Mouse (Mus musculus) midbrain, embryonic 14.5 days (tissue): ENCODE results near the gene Inmt. TPM values are rescaled to one million over a fixed set of nuclear protein-coding genes. Genes with fewer than 3 reads are reported as not detected.

ENCODE experiments used
- ATAC-seq: fragments of 200-750 bp; cut with Nextera tagmentation; 2 replicates; pipeline ENCODE4 v1.8.0; 2017; ENCODE audit warnings: moderate number of reproducible peaks, moderate library complexity; ENCODE audit not compliant: low FRiP score, low TSS enrichment
- DNase-seq: peaks from one replicate; pipeline ENCODE4 v3.0.0-alpha.2; 2015
- H3K27ac ChIP-seq: fragments of 300-500 bp; sonication (generic); replicated peaks from 2 replicates; pipeline ENCODE4 v1.5.1; 2014; ENCODE audit warnings: mild to moderate bottlenecking, low read depth, low read length, moderate library complexity
- H3K27me3 ChIP-seq: fragments of 300-500 bp; sonication (generic); 2 replicates; pipeline ENCODE4 v1.6.1; 2014; ENCODE audit warnings: low read length, control low read depth, mixed read lengths; ENCODE audit not compliant: control insufficient read depth, insufficient read depth
- H3K36me3 ChIP-seq: fragments of 300-500 bp; sonication (generic); 2 replicates; pipeline ENCODE4 v1.6.1; 2014; ENCODE audit warnings: low read length, control low read depth; ENCODE audit not compliant: control insufficient read depth, insufficient read depth
- H3K4me1 ChIP-seq: fragments of 300-500 bp; sonication (generic); 2 replicates; pipeline ENCODE4 v1.6.1; 2014; ENCODE audit warnings: mild to moderate bottlenecking, antibody characterized with exemption, low read length, control low read depth; ENCODE audit not compliant: control insufficient read depth, insufficient read depth
- H3K4me2 ChIP-seq: fragments of 300-500 bp; sonication (generic); 2 replicates; pipeline ENCODE4 v1.6.1; 2014; ENCODE audit warnings: mild to moderate bottlenecking, low read length, moderate library complexity
- H3K4me3 ChIP-seq: fragments of 300-500 bp; sonication (generic); replicated peaks from 2 replicates; pipeline ENCODE4 v1.5.1; 2014; ENCODE audit warnings: low read depth, low read length
- H3K9ac ChIP-seq: fragments of 300-500 bp; sonication (generic); replicated peaks from 2 replicates; pipeline ENCODE4 v1.6.1; 2014; ENCODE audit warnings: mild to moderate bottlenecking, low read length, moderate library complexity
- H3K9me3 ChIP-seq: fragments of 300-500 bp; sonication (generic); 2 replicates; pipeline ENCODE4 v1.6.1; 2016; ENCODE audit warnings: low read length, control low read depth, mixed read lengths; ENCODE audit not compliant: control insufficient read depth
- WGBS: fragments of 180-500 bp; shearing (Covaris S2); extraction: QIAGEN DNeasy Blood & Tissue Kit; methylation state at CpG from one replicate; pipeline ENCODE4 v1.1.7; 2014; 5-methylcytosine and 5-hydroxymethylcytosine counted together
- polyA plus RNA-seq: library from polyadenylated mRNA; unstranded; fragments of >200 nt; fragmentation: Nextera tagmentation; extraction: Ambion mirVana; gene quantifications from 2 replicates; pipeline ENCODE4 v1.2.1, GENCODE M21; 2014

The Inmt gene
- polyA plus RNA-seq, 1 experiment from 2014 or later, result not detected

DNA sequence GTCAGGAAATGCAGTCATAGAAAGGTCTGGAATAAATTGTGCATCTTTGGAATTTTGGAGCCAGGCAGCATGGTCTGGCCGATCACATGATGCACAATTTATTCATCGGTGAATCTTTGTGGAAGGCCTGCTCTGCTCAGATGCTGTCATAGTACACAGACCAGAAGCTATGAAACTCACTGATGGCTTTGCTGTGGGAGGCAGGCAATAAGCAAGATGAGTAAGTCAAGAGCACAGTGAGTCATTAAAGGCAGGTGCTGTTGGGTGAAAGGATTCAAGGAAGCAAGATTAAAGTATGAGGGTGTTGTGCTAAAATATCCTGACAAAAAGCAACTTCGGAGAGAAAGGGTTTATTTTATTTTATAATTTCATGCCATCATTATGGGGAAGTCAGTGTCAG, 22.6 kb downstream of the Inmt start:
- Histone ChIP-seq H3K36me3 (no peaks in the 10 kb centered on the region), H3K4me3 (no peak overlapping the region), H3K9ac (no peak overlapping the region), H3K27ac (no peak overlapping the region), H3K4me2 (no peak overlapping the region), H3K27me3 (no peaks in the 10 kb centered on the region), H3K4me1 (no peaks in the 10 kb centered on the region), H3K9me3 (no peaks in the 10 kb centered on the region)
- no peak for ATAC-seq
- no peak for DNase-seq
- WGBS, result 95% methylated on average over 3 of the region's 3 CpGs

DNA sequence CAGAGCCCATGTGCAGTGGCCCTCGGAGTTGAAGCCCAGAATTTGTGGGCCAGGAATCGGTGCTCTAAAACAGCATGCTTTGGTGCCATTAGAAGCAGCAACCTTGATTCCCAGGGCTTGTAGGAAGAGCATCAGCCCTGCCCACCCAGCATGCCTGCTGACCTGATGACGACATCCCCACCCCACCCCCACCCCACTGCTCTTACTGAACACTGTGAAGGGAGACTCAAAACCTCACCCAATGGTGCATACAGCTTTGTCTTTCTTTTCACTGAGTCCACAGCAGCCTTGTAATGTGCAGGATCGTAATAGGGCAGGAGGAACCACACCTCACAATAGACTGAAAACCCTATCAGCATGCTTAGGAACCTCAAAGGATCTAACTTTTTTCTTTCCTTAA, 28.7 kb downstream of the Inmt start:
- H3K4me2 ChIP-seq, result no peak overlapping the region
- H3K9ac ChIP-seq, result no peak overlapping the region
- 0 out of 2 replicates have a peak, but pooled peaks cover 3% of the 10 kb centered on the region for H3K9me3 ChIP-seq
- ATAC-seq (no peak), DNase-seq (no peak)
- no peaks in the 10 kb centered on the region for H3K27me3 ChIP-seq
- no peak overlapping the region for H3K4me3 ChIP-seq
- no peaks in the 10 kb centered on the region for H3K36me3 ChIP-seq
- 31% methylated on average over 4 of the region's 4 CpGs for WGBS
- no peaks in the 10 kb centered on the region for H3K4me1 ChIP-seq
- H3K27ac ChIP-seq, result no peak overlapping the region

DNA sequence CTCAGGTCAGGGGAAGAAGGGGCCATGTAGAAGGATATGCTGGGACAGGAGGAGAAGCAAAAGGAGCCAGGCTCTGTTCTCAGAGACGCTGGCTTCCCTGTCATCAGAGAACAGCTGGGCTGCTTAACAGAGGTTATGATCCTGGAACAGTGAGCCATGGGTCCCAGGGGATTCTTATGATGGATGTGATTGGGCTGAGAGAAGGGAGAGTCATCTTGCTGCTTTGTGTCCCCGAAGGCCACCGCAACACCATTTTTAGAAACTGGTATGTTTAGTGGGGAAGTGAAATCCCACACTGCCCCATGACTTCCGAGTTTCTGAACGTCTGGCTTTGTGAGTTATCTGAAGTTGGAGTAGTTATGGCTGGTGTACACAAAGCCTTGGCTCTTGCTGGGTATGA, 29.6 kb downstream of the Inmt start:
- Histone ChIP-seq H3K4me1 (no peaks in the 10 kb centered on the region), H3K9ac (no peak overlapping the region), H3K4me2 (no peak overlapping the region), H3K36me3 (no peaks in the 10 kb centered on the region), H3K4me3 (no peak overlapping the region), H3K9me3 (0 out of 2 replicates have a peak, but pooled peaks cover 3% of the 10 kb centered on the region), H3K27me3 (no peaks in the 10 kb centered on the region), H3K27ac (no peak overlapping the region)
- no peak for ATAC-seq
- WGBS, result 88% methylated on average over 5 of the region's 5 CpGs
- DNase-seq, result no peak

DNA sequence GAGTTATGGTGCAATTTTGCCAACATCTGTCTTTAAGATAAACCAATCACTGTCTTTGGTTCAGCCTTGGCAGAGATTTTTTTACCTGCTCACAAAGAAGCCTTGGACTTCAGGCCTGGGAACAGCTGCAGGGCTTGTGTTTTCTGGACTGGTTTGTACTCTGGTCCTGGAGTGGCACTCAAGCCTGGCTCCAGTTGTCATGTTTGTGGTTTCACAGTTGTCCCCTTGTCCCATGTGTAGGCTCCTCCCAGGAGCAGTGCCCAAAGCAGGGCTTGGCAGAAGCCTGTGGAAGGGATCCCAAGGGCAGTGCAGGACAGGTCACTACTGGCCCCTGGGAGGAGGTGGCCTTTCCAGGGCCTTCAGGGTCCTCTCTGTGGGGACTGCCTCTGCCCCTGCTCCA, 36.5 kb downstream of the Inmt start:
- no peak overlapping the region for H3K27ac ChIP-seq
- no peaks in the 10 kb centered on the region for H3K9me3 ChIP-seq
- no peak overlapping the region for H3K4me3 ChIP-seq
- no peak overlapping the region for H3K4me2 ChIP-seq
- no peak for ATAC-seq
- H3K4me1 ChIP-seq, result no peaks in the 10 kb centered on the region
- no peaks in the 10 kb centered on the region for H3K36me3 ChIP-seq
- no peak for DNase-seq
- no peaks in the 10 kb centered on the region for H3K27me3 ChIP-seq
- H3K9ac ChIP-seq, result no peak overlapping the region

DNA sequence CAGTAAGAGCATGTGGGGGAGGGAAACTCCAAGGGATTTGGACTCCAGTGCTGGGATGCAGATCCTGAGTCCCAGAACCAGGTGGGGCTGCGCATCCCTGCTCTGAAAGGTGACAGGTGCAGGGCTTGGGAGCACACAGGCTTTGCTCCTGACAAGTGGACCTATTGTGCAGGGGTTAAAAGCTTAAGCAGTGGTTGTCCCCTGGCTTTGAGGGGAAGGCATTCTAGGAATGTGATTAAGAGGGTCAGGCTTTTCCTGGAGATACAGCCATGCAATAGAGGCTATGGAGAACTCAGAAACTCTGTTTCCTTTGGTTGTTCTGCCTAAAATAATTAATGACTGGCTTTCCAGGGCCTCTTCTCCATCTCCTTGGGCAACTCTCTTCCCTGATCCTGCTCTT, 41.4 kb downstream of the Inmt start:
- DNase-seq (no peak), ATAC-seq (no peak)
- Histone ChIP-seq H3K9me3 (no peaks in the 10 kb centered on the region), H3K27ac (no peak overlapping the region), H3K4me2 (no peak overlapping the region), H3K9ac (no peak overlapping the region), H3K4me1 (no peaks in the 10 kb centered on the region), H3K27me3 (no peaks in the 10 kb centered on the region), H3K36me3 (no peaks in the 10 kb centered on the region), H3K4me3 (no peak overlapping the region)
- 69% methylated on average over 1 of the region's 1 CpGs for WGBS

DNA sequence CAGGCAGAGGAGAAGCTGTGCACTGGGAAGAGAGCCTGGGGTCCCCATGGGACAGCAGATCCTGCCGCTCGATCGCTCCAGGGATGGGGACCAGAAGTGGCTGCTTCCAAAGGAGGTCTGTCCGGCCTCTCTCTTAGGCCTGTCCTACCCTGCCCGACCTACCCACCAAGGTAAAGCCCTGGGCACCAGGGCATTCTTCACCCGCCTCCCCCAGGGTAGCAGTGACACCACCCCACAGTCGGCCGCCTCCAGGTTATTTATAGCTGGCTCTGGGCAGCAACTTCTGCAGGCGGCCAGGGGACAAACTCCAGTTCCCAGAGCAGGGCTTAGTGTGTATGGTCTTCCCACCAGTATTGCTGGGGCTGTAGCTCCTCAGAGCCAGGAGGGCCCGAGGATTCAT, 42.0 kb downstream of the Inmt start, which contains the start of gene Crhr2:
Gene Crhr2, minus strand, starts transcription at position 223 of the 400 bp plus-strand sequence.
- Histone ChIP-seq H3K27ac (no peak within 1 kb of the TSS), H3K4me1 (no peaks in the 10 kb centered on the region), H3K9me3 (no peaks in the 10 kb centered on the region), H3K4me2 (no peak within 1 kb of the TSS), H3K36me3 (no peaks in the 10 kb centered on the region), H3K4me3 (no peak within 1 kb of the TSS), H3K9ac (no peak within 1 kb of the TSS), H3K27me3 (no peaks in the 10 kb centered on the region)
- ATAC-seq, result no peak
- no peak for DNase-seq
- WGBS, result 76% methylated on average over 10 of the region's 10 CpGs

DNA sequence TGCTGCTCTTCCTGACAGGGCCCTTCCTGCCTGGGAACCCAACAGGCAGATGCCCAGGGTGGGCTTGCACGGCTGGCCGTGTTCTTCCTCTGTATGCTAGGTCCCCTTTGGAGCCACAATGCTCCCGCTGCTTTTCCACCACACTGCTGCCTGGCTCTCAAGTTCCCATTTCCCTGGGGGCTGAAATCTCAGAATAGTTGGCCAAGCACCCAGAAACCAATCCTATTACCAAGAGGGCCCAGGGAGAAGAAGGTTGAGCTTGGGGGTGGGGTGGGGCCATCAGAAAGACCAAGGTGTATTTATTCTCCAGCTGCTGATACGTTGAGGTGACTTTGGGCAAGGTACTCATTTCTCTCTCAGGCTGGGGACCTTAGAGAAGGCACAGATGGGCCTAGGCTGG, 43.5 kb downstream of the Inmt start:
- no peak overlapping the region for H3K9ac ChIP-seq
- H3K27ac ChIP-seq, result no peak overlapping the region
- no peaks in the 10 kb centered on the region for H3K36me3 ChIP-seq
- WGBS, result 80% methylated on average over 4 of the region's 4 CpGs
- DNase-seq, result no peak
- no peak for ATAC-seq
- no peaks in the 10 kb centered on the region for H3K4me1 ChIP-seq
- H3K4me3 ChIP-seq, result no peak overlapping the region
- H3K27me3 ChIP-seq, result no peaks in the 10 kb centered on the region
- H3K9me3 ChIP-seq, result no peaks in the 10 kb centered on the region
- H3K4me2 ChIP-seq, result no peak overlapping the region

DNA sequence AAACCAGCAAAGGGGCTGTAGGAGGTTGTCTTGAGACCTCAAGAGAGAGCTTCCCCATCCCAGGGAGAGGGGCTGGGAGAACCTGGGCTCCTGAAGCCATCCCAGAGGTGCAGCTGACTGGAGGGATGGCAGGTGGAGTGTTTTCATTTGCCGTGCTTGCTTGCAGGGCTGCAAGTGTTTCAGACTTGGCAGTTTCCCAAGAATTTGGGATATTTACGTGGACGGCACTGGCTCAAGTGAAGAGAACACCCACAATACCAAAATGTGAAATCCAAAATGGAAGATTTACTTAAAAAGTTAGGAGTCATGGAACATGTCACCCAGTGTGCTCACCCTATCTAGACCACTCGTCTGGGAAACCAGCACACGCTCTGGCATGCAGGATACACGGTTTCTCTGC, 44.2 kb downstream of the Inmt start:
- WGBS, result 75% methylated on average over 6 of the region's 6 CpGs
- H3K27me3 ChIP-seq, result no peaks in the 10 kb centered on the region
- H3K9ac ChIP-seq, result no peak overlapping the region
- no peaks in the 10 kb centered on the region for H3K36me3 ChIP-seq
- no peak overlapping the region for H3K4me2 ChIP-seq
- H3K4me1 ChIP-seq, result no peaks in the 10 kb centered on the region
- no peak overlapping the region for H3K4me3 ChIP-seq
- DNase-seq (no peak), ATAC-seq (no peak)
- no peaks in the 10 kb centered on the region for H3K9me3 ChIP-seq
- H3K27ac ChIP-seq, result no peak overlapping the region

DNA sequence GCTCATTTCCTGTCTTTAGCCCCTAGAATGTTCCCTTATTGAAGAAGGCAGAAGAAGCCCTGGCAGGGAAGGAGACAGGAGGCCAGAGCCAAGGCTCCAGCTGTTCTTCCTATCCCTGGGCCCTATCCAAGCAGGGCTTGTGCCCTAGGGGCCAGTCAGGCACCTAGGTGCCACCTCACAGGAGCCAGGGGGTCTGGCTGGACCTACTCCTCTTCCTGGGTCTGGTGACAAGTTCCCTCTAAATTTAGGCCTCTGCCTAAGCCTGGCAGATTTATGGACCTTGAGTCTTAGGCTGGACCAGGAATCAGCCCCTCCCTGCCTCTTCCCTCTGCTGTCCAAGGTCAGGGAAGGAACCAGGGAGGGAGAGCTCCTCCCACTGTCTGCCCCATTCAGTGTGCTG, 46.5 kb downstream of the Inmt start:
- H3K9me3 ChIP-seq, result no peaks in the 10 kb centered on the region
- H3K27me3 ChIP-seq, result no peaks in the 10 kb centered on the region
- H3K27ac ChIP-seq, result no peak overlapping the region
- H3K4me3 ChIP-seq, result no peak overlapping the region
- DNase-seq (no peak), ATAC-seq (no peak)
- no peaks in the 10 kb centered on the region for H3K36me3 ChIP-seq
- H3K4me1 ChIP-seq, result no peaks in the 10 kb centered on the region
- no peak overlapping the region for H3K9ac ChIP-seq
- H3K4me2 ChIP-seq, result no peak overlapping the region
